Mouse (Mus musculus) neural tube, embryonic 13.5 days (tissue): ENCODE data around the gene Npepps. TPM values are rescaled to one million over a fixed set of nuclear protein-coding genes. Genes with fewer than 3 reads are reported as not detected.
"Not testable (repeated sequence)": the region's sequence is repeated elsewhere in the genome, so short reads cannot be mapped to it uniquely, and the experiment has no call there.

Experiments used
- ATAC-seq: fragments of 200-750 bp; cut with Nextera tagmentation; 2 replicates; pipeline ENCODE4 v1.8.0; 2017; ENCODE audit warnings: low read depth, mild to moderate bottlenecking, moderate TSS enrichment, moderate library complexity
- H3K27ac ChIP-seq: fragments of 300-500 bp; sonication (generic); replicated peaks from 2 replicates; pipeline ENCODE4 v1.5.1; 2015; ENCODE audit warnings: moderate library complexity, mild to moderate bottlenecking, inconsistent platforms
- H3K27me3 ChIP-seq: fragments of 300-500 bp; sonication (generic); 2 replicates; pipeline ENCODE4 v1.6.1; 2015; ENCODE audit warnings: mild to moderate bottlenecking, inconsistent platforms
- H3K36me3 ChIP-seq: fragments of 300-500 bp; sonication (generic); 2 replicates; pipeline ENCODE4 v1.6.1; 2015; ENCODE audit warnings: mild to moderate bottlenecking, inconsistent platforms
- H3K4me1 ChIP-seq: fragments of 300-500 bp; sonication (generic); replicated peaks from 2 replicates; pipeline ENCODE4 v1.6.1; 2015; ENCODE audit warnings: inconsistent platforms
- H3K4me2 ChIP-seq: fragments of 300-500 bp; sonication (generic); 2 replicates; pipeline ENCODE4 v1.6.1; 2015; ENCODE audit warnings: inconsistent platforms, mild to moderate bottlenecking, moderate library complexity
- H3K4me3 ChIP-seq: fragments of 300-500 bp; sonication (generic); 2 replicates; pipeline ENCODE4 v1.5.1; 2015; ENCODE audit warnings: mild to moderate bottlenecking, inconsistent platforms
- H3K9ac ChIP-seq: fragments of 300-500 bp; sonication (generic); 2 replicates; pipeline ENCODE4 v1.6.1; 2015; ENCODE audit warnings: moderate library complexity, mild to moderate bottlenecking, inconsistent platforms
- H3K9me3 ChIP-seq: fragments of 300-500 bp; sonication (generic); 2 replicates; pipeline ENCODE4 v1.6.1; 2016; ENCODE audit warnings: inconsistent platforms
- WGBS: fragments of 180-500 bp; shearing (Covaris S2); methylation state at CpG from one replicate; pipeline ENCODE4 v1.1.7; 2015; 5-methylcytosine and 5-hydroxymethylcytosine counted together
- polyA plus RNA-seq: library from polyadenylated mRNA; unstranded; fragments of >200 nt; fragmentation: Nextera tagmentation; extraction: Ambion mirVana; gene quantifications from 2 replicates; pipeline ENCODE4 v1.2.1, GENCODE M21; 2015

The Npepps gene
- polyA plus RNA-seq, 1 experiment from 2014 or later: 130 TPM

- H3K4me3 ChIP-seq: no peak overlapping the region
- ATAC-seq: no peak
- WGBS: 88% methylated on average over 5 of the region's 5 CpGs
These were observed 6.8 kb downstream of the Npepps start for GRCm38 (mm10) chr11:97273613-97274012.

GRCm38 (mm10) chr11:97272835-97273234 is 7.6 kb downstream of the Npepps start:
- Histone ChIP-seq H3K9ac (no peak overlapping the region), H3K4me1 (peaks cover 13% of the 10 kb centered on the region), H3K27ac (no peak overlapping the region), H3K4me2 (no peak overlapping the region), H3K4me3 (no peak overlapping the region), H3K36me3 (no peaks in the 10 kb centered on the region), H3K9me3 (no peaks in the 10 kb centered on the region), H3K27me3 (no peaks in the 10 kb centered on the region)
- ATAC-seq: no peak
- WGBS: 96% methylated on average over 4 of the region's 4 CpGs

More at GRCm38 (mm10) chr11:97273613-97274012, 6.8 kb downstream of the Npepps start:
- H3K4me1 ChIP-seq: peaks cover 21% of the 10 kb centered on the region
- H3K9me3 ChIP-seq: no peaks in the 10 kb centered on the region
- H3K9ac ChIP-seq: no peak overlapping the region
- no peak overlapping the region for H3K27ac ChIP-seq
- no peak overlapping the region for H3K4me2 ChIP-seq
- no peaks in the 10 kb centered on the region for H3K36me3 ChIP-seq
- no peaks in the 10 kb centered on the region for H3K27me3 ChIP-seq

DNA sequence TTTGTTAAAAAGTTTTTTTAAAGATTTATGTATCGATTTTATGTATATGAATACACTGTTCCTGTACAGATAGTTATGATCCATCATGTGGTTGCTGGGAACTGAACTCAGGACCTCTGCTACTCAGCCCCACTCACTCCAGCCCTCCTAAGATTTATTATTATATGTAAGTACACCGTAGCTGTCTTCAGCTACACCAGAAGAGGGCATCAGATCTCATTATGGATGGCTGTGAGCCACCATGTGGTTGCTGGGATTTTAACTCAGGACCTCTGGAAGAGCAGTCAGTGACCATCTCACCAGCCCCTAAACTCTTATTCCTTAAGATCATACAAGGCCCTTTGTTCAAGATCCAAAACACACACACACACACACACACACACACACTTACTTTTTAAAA is 10.4 kb downstream of the Npepps start:
- not testable (repeated sequence) for H3K4me3 ChIP-seq, H3K9me3 ChIP-seq, H3K4me1 ChIP-seq, H3K27ac ChIP-seq, H3K4me2 ChIP-seq, ATAC-seq, H3K9ac ChIP-seq, H3K27me3 ChIP-seq
- H3K36me3 ChIP-seq: peaks cover 12% of the 10 kb centered on the region
- WGBS: 79% methylated on average over 2 of the region's 2 CpGs

DNA sequence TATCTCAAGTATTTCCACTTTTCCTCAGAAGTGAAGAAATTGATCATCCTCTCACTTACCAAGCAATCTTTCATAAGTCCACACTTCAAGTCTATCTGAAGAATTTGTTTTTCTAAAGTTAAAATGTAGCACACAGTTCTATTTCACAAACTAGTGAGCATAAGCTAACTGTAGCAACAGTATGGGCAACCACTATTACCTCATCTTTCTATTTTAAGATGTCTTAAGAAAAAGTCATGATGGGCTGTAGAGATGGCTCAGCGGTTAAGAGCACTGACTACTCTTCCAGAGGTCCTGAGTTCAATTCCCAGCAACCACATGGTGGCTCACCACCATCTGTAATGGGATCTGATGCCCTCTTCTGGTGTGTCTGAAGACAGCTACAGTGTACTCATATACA is 13.9 kb downstream of the Npepps start:
- not testable (repeated sequence) for H3K27me3 ChIP-seq, H3K9me3 ChIP-seq, H3K27ac ChIP-seq, H3K4me1 ChIP-seq, H3K9ac ChIP-seq, ATAC-seq, H3K4me3 ChIP-seq, H3K4me2 ChIP-seq
- 100% methylated on average over 1 of the region's 1 CpGs for WGBS
- peaks cover 25% of the 10 kb centered on the region for H3K36me3 ChIP-seq

DNA sequence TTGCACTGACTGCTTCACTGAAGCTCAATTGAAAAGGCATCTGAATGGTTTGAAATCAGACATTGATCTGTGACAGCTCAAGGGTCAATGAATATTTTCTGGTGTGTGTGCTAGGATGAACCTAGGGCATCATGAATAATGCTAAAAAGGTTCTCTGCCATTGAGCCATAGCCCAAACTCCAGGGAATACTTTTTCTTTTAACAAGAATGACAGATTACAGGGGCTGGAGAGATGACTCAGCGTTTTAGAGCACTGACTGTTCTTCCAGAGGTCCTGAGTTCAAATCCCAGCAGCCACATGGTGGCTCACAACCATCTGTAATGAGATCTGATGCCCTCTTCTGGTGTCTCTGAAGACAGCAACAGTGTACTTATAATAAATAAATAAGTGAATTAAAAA is 30.8 kb downstream of the Npepps start:
- not testable (repeated sequence) for H3K4me3 ChIP-seq, H3K4me1 ChIP-seq, H3K27me3 ChIP-seq, H3K9ac ChIP-seq, H3K27ac ChIP-seq, H3K9me3 ChIP-seq, H3K4me2 ChIP-seq, ATAC-seq
- peaks cover 35% of the 10 kb centered on the region for H3K36me3 ChIP-seq
- 78% methylated on average over 1 of the region's 1 CpGs for WGBS

DNA sequence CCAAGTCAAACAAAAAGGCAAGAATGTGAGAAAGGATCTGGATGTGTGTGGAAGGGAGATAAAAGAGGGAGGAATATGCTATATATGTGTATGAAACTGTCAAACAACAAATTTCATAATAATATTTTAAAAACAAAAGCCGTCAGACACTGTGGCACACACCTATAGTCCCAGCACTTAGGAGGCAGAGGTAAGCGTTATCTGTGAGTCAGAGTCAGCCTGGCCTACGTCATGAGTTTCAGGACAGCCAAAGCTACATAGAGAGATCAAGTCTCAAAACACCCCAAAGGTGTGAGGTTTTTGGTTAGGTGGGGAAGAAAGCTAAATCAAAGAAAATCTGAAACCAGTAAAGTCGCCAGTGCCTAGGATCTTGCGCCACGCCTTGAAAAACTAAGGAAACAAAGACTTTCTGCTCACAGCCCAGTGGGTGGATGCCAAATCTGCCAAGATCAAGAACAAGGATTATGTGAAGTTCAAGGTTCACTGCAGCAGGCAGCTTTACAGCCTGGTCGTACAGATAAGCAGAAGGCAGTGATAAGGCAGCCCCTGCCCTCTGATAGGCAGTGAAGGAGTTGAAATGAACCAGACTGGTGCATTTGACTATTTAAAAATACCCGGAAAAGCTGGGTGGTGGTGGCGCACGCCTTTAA is 33.8 kb downstream of the Npepps start:
- no peak for ATAC-seq
- 92% methylated on average over 10 of the region's 10 CpGs for WGBS
- Histone ChIP-seq H3K4me2 (no peak overlapping the region), H3K9ac (no peak overlapping the region), H3K27ac (no peak overlapping the region), H3K4me3 (no peak overlapping the region), H3K36me3 (peaks cover 38% of the 10 kb centered on the region), H3K27me3 (no peaks in the 10 kb centered on the region), H3K4me1 (no peaks in the 10 kb centered on the region), H3K9me3 (no peaks in the 10 kb centered on the region)

GRCm38 (mm10) chr11:97241321-97241720 is 39.1 kb downstream of the Npepps start:
- Histone ChIP-seq H3K36me3 (peaks cover 52% of the 10 kb centered on the region), H3K4me3 (no peak overlapping the region), H3K9me3 (no peaks in the 10 kb centered on the region), H3K9ac (no peak overlapping the region), H3K4me2 (no peak overlapping the region), H3K27ac (no peak overlapping the region), H3K27me3 (no peaks in the 10 kb centered on the region), H3K4me1 (no peaks in the 10 kb centered on the region)
- ATAC-seq: no peak
- 95% methylated on average over 7 of the region's 7 CpGs for WGBS

- H3K36me3 ChIP-seq: peaks cover 67% of the 10 kb centered on the region
- no peak overlapping the region for H3K27ac ChIP-seq
- no peak overlapping the region for H3K9ac ChIP-seq
- no peak overlapping the region for H3K4me3 ChIP-seq
- H3K4me1 ChIP-seq: no peaks in the 10 kb centered on the region
- 96% methylated on average over 2 of the region's 2 CpGs for WGBS
- no peak overlapping the region for H3K4me2 ChIP-seq
- H3K9me3 ChIP-seq: no peaks in the 10 kb centered on the region
- no peaks in the 10 kb centered on the region for H3K27me3 ChIP-seq
- ATAC-seq: no peak
These were observed 42.5 kb downstream of the Npepps start for GRCm38 (mm10) chr11:97237976-97238375.

GRCm38 (mm10) chr11:97232436-97232835 is 48.0 kb downstream of the Npepps start:
- H3K4me2 ChIP-seq: no peak overlapping the region
- H3K4me1 ChIP-seq: no peaks in the 10 kb centered on the region
- H3K27me3 ChIP-seq: no peaks in the 10 kb centered on the region
- 92% methylated on average over 5 of the region's 5 CpGs for WGBS
- no peak overlapping the region for H3K27ac ChIP-seq
- H3K9me3 ChIP-seq: no peaks in the 10 kb centered on the region
- ATAC-seq: no peak
- H3K36me3 ChIP-seq: peaks cover 86% of the 10 kb centered on the region
- H3K4me3 ChIP-seq: no peak overlapping the region
- H3K9ac ChIP-seq: no peak overlapping the region

- Histone ChIP-seq H3K27ac (no peak overlapping the region), H3K36me3 (peaks cover 88% of the 10 kb centered on the region), H3K4me2 (no peak overlapping the region), H3K27me3 (no peaks in the 10 kb centered on the region), H3K4me1 (no peaks in the 10 kb centered on the region), H3K4me3 (no peak overlapping the region), H3K9ac (no peak overlapping the region), H3K9me3 (no peaks in the 10 kb centered on the region)
- no peak for ATAC-seq
- 93% methylated on average over 2 of the region's 2 CpGs for WGBS
These were observed 51.0 kb downstream of the Npepps start for GRCm38 (mm10) chr11:97229396-97229795.

- Histone ChIP-seq H3K27ac (no peak overlapping the region), H3K27me3 (no peaks in the 10 kb centered on the region), H3K9me3 (no peaks in the 10 kb centered on the region), H3K4me1 (no peaks in the 10 kb centered on the region), H3K4me3 (no peak overlapping the region), H3K9ac (no peak overlapping the region), H3K36me3 (peaks cover 85% of the 10 kb centered on the region), H3K4me2 (no peak overlapping the region)
- no peak for ATAC-seq
- 92% methylated on average over 7 of the region's 7 CpGs for WGBS
These were observed 51.5 kb downstream of the Npepps start for GRCm38 (mm10) chr11:97228985-97229384.

DNA sequence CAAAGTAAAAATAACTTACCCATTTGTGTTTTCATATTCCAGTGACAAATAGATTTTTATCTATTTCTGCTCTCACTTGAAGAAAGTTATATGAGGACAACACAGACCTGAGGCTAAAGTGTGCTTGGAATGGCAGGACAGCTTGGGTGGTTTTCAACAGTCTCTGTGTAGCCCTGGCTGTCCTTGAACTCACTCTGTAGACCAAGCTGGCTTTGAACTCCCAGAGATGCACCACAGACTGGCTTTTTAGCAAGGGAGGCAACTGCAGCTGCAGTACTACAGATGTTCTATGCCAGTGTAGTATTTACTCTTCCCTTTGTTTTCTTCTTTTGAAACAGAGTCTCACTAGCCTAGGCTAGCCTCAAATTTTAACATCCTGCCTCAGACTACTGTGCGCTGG is 54.3 kb downstream of the Npepps start:
- no peak for ATAC-seq
- Histone ChIP-seq H3K27me3 (no peaks in the 10 kb centered on the region), H3K27ac (no peak overlapping the region), H3K9me3 (no peaks in the 10 kb centered on the region), H3K36me3 (peaks cover 86% of the 10 kb centered on the region), H3K4me1 (no peaks in the 10 kb centered on the region), H3K4me3 (no peak overlapping the region), H3K4me2 (no peak overlapping the region), H3K9ac (no peak overlapping the region)
- 97% methylated on average over 1 of the region's 1 CpGs for WGBS

GRCm38 (mm10) chr11:97223485-97223884 is 57.0 kb downstream of the Npepps start:
- Histone ChIP-seq H3K36me3 (peaks cover 87% of the 10 kb centered on the region), H3K27ac (no peak overlapping the region), H3K27me3 (no peaks in the 10 kb centered on the region), H3K4me3 (no peak overlapping the region), H3K9me3 (no peaks in the 10 kb centered on the region), H3K4me2 (no peak overlapping the region), H3K9ac (no peak overlapping the region), H3K4me1 (no peaks in the 10 kb centered on the region)
- ATAC-seq: no peak
- 47% methylated on average over 3 of the region's 3 CpGs for WGBS
